Mouse (Mus musculus) kidney, embryonic 14.5 days (tissue): ENCODE results near the gene Tbx2. TPM values are rescaled to one million over a fixed set of nuclear protein-coding genes. Genes with fewer than 3 reads are reported as not detected.

Experiments
- ATAC-seq: fragments of 200-750 bp; cut with Nextera tagmentation; 2 replicates; pipeline ENCODE4 v1.8.0; 2017; ENCODE audit warnings: moderate number of reproducible peaks, mild to moderate bottlenecking, moderate TSS enrichment, moderate library complexity; ENCODE audit not compliant: low FRiP score, low TSS enrichment
- H3K27ac ChIP-seq: fragments of 300-500 bp; sonication (generic); 2 replicates; pipeline ENCODE4 v1.5.1; 2014; ENCODE audit warnings: low read depth, mild to moderate bottlenecking, low read length, moderate library complexity, mixed read lengths
- H3K27me3 ChIP-seq: fragments of 300-500 bp; sonication (generic); 2 replicates; pipeline ENCODE4 v1.6.1; 2014; ENCODE audit warnings: mild to moderate bottlenecking, low read length; ENCODE audit not compliant: control insufficient read depth, insufficient read depth
- H3K36me3 ChIP-seq: fragments of 300-500 bp; sonication (generic); 2 replicates; pipeline ENCODE4 v1.6.1; 2014; ENCODE audit warnings: low read length, mixed read lengths; ENCODE audit not compliant: control insufficient read depth, insufficient read depth
- H3K4me1 ChIP-seq: fragments of 300-500 bp; sonication (generic); 2 replicates; pipeline ENCODE4 v1.6.1; 2014; ENCODE audit warnings: low read length, mixed read lengths; ENCODE audit not compliant: control insufficient read depth, insufficient read depth
- H3K4me2 ChIP-seq: fragments of 300-500 bp; sonication (generic); replicated peaks from 2 replicates; pipeline ENCODE4 v1.6.1; 2014; ENCODE audit warnings: low read depth, mild to moderate bottlenecking, low read length
- H3K4me3 ChIP-seq: fragments of 300-500 bp; sonication (generic); 2 replicates; pipeline ENCODE4 v1.5.1; 2014; ENCODE audit warnings: mild to moderate bottlenecking, low read length
- H3K9ac ChIP-seq: fragments of 300-500 bp; sonication (generic); 2 replicates; pipeline ENCODE4 v1.6.1; 2014; ENCODE audit warnings: low read depth, mild to moderate bottlenecking, low read length, moderate library complexity
- H3K9me3 ChIP-seq: fragments of 300-500 bp; sonication (generic); 2 replicates; pipeline ENCODE4 v1.6.1; 2016; ENCODE audit warnings: low read length; ENCODE audit not compliant: control insufficient read depth
- WGBS: fragments of 180-500 bp; shearing (Covaris S2); extraction: QIAGEN DNeasy Blood & Tissue Kit; methylation state at CpG from one replicate; pipeline ENCODE4 v1.1.7; 2014; 5-methylcytosine and 5-hydroxymethylcytosine counted together
- polyA plus RNA-seq: library from polyadenylated mRNA; unstranded; fragments of >200 nt; fragmentation: Nextera tagmentation; extraction: Ambion mirVana; gene quantifications from 2 replicates; pipeline ENCODE4 v1.2.1, GENCODE M21; 2014

Gene Tbx2
- polyA plus RNA-seq, 1 experiment from 2014 or later, result 18.2 TPM

- Histone ChIP-seq H3K9ac (no peak overlapping the region), H3K27ac (no peak overlapping the region), H3K4me2 (no peak overlapping the region), H3K4me1 (peaks cover 7% of the 10 kb centered on the region), H3K27me3 (peaks cover 98% of the 10 kb centered on the region), H3K36me3 (no peaks in the 10 kb centered on the region), H3K9me3 (no peaks in the 10 kb centered on the region), H3K4me3 (no peak overlapping the region)
- ATAC-seq, result no peak
- WGBS, result 2% methylated on average over 13 of the region's 13 CpGs
These were observed 58.8 kb downstream of the Tbx2 start for GRCm38 (mm10) chr11:85891010-85891691.

Other genes with a start within 250 kb of the Tbx2 start
- gene Gm11444, start 17.8 kb downstream of the Tbx2 start, polyA plus RNA-seq, result not detected in 2 replicates
- 0.06 TPM in 1 of 2 replicates, not detected in the other for gene Tbx4, start 53.9 kb downstream of the Tbx2 start, polyA plus RNA-seq